Mouse (Mus musculus): ENCODE measurements around the gene Amy2a2. TPM values are rescaled to one million over a fixed set of nuclear protein-coding genes. Genes with fewer than 3 reads are reported as not detected.

Gene Amy2a2
- not detected for total RNA-seq (2023)

DNA sequence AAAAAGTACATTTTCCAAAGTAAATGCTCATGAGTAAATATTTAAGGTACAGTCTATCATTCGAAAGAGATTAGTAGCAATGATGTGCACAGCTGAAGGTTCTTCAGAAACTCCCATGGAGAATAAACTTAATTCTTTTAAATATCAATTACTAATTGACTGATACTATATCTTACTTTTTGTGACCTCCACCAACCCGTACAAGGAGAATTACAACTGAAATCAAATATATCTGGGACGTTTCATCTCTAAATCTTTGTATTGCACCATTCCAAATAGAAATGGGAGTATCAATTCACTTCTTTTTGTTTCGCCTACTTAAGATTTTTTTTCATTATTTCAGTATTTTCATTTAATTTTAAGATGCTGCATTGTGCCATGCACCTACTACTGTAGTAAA, at the start of gene Amy2a2:
Amy2a2 (minus strand) TSS at position 101 of the 400 bp plus-strand sequence.

DNA sequence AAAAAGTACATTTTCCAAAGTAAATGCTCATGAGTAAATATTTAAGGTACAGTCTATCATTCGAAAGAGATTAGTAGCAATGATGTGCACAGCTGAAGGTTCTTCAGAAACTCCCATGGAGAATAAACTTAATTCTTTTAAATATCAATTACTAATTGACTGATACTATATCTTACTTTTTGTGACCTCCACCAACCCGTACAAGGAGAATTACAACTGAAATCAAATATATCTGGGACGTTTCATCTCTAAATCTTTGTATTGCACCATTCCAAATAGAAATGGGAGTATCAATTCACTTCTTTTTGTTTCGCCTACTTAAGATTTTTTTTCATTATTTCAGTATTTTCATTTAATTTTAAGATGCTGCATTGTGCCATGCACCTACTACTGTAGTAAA, 32.5 kb downstream of the Amy2a2 start, which contains the start of gene Amy2a3:
Amy2a3 (minus strand) TSS at position 101 of the 400 bp plus-strand sequence.

Other genes starting within 250 kb of the Amy2a2 start
- gene Amy2a5, start 97.8 kb downstream of the Amy2a2 start, total RNA-seq (2023) = not detected
- gene Amy2a4, start 65.2 kb downstream of the Amy2a2 start, total RNA-seq (2023) = not detected
- gene Amy2a3, start 32.6 kb downstream of the Amy2a2 start, total RNA-seq (2023) = not detected
- not detected for gene Amy2a1, start 175.8 kb upstream of the Amy2a2 start, total RNA-seq (2023)